Mouse (Mus musculus) MEL (cell line): ENCODE results near the gene 3110018I06Rik. TPM values are rescaled to one million over a fixed set of nuclear protein-coding genes. Genes with fewer than 3 reads are reported as not detected.

ENCODE experiments used
- DNase-seq: peaks from one replicate; pipeline ENCODE4 v3.0.0; 2011; ENCODE audit warnings: low read depth, low spot score
- H3K27ac ChIP-seq: 2 replicates; pipeline ENCODE4 v1.5.1; 2012; ENCODE audit warnings: low read depth, mild to moderate bottlenecking, control low read depth, low read length, moderate library complexity; ENCODE audit not compliant: control insufficient read depth
- H3K27me3 ChIP-seq, 2 experiments: fragments of 150-350 bp in 1 of 2; sonication (generic) in 1 of 2; 2 replicates each; pipeline ENCODE4 v1.6.1; 2012; ENCODE audit warnings: low read length in 2 of 2, mild to moderate bottlenecking in 2 of 2, improper control_type of control experiment in 1 of 2, moderate library complexity in 1 of 2; ENCODE audit not compliant: insufficient read depth in 2 of 2, control insufficient read depth in 1 of 2
- H3K36me3 ChIP-seq, 2 experiments: 2 replicates each; pipeline ENCODE4 v1.6.1; 2012 to 2014; ENCODE audit warnings: low read length in 2 of 2, improper control_type of control experiment in 1 of 2, inconsistent platforms in 1 of 2, mild to moderate bottlenecking in 1 of 2; ENCODE audit not compliant: insufficient read depth in 2 of 2, control insufficient read depth in 1 of 2
- H3K4me1 ChIP-seq, 2 experiments: fragments of 150-350 bp in 1 of 2; sonication (generic) in 1 of 2; 2 replicates each; pipeline ENCODE4 v1.6.1; 2012; ENCODE audit warnings: low read length in 2 of 2, improper control_type of control experiment in 1 of 2, mild to moderate bottlenecking in 1 of 2; ENCODE audit not compliant: insufficient read depth in 2 of 2, control insufficient read depth in 1 of 2
- H3K4me3 ChIP-seq, 2 experiments: fragments of 150-350 bp in 1 of 2; sonication (generic) in 1 of 2; 2 replicates each; pipeline ENCODE4 v1.5.1; 2012; ENCODE audit warnings: low read depth in 2 of 2, low read length in 2 of 2, mild to moderate bottlenecking in 2 of 2, moderate library complexity in 2 of 2, control low read depth in 1 of 2, improper control_type of control experiment in 1 of 2; ENCODE audit not compliant: control insufficient read depth in 1 of 2, insufficient read depth in 1 of 2
- H3K79me2 ChIP-seq: 2 replicates; pipeline ENCODE4 v1.6.1; 2012; ENCODE audit warnings: mild to moderate bottlenecking, low read length, moderate library complexity; ENCODE audit not compliant: control insufficient read depth, poor library complexity, insufficient read depth
- H3K9ac ChIP-seq: 2 replicates; pipeline ENCODE4 v1.6.1; 2012; ENCODE audit warnings: low read depth, mild to moderate bottlenecking, control low read depth, low read length, moderate library complexity; ENCODE audit not compliant: control insufficient read depth, poor library complexity, severe bottlenecking
- H3K9me3 ChIP-seq: fragments of 150-350 bp; sonication (generic); replicated peaks from 2 replicates; pipeline ENCODE4 v1.6.1; 2012; ENCODE audit warnings: mild to moderate bottlenecking, low read length, improper control_type of control experiment, moderate library complexity; ENCODE audit not compliant: insufficient read depth
- BHLHE40 ChIP-seq: IDR thresholded peaks from 2 replicates; pipeline ENCODE4 v1.6.1; 2012; ENCODE audit warnings: low read depth, mild to moderate bottlenecking, inconsistent platforms, low read length, improper control_type of control experiment, borderline replicate concordance
- CHD1 ChIP-seq: IDR thresholded peaks from 2 replicates; pipeline ENCODE4 v1.6.1; 2012; ENCODE audit warnings: low read depth, mild to moderate bottlenecking, inconsistent platforms, low read length, improper control_type of control experiment
- GATA1 ChIP-seq: IDR thresholded peaks from 2 replicates; pipeline ENCODE4 v1.6.1; 2011; ENCODE audit warnings: low read depth, low read length, improper control_type of control experiment
- JUND ChIP-seq: IDR thresholded peaks from 2 replicates; pipeline ENCODE4 v1.6.1; 2011; ENCODE audit warnings: low read depth, mild to moderate bottlenecking, improper control_type of control experiment, low read length
- KAT2A ChIP-seq: conservative IDR thresholded peaks from 2 replicates; pipeline ENCODE4 v1.6.1; 2012; ENCODE audit warnings: low read depth, low read length, improper control_type of control experiment, inconsistent platforms
- MAFK ChIP-seq: IDR thresholded peaks from 2 replicates; pipeline ENCODE4 v1.6.1; 2011; ENCODE audit warnings: low read depth, mild to moderate bottlenecking, low read length, improper control_type of control experiment, borderline replicate concordance
- MAX ChIP-seq: IDR thresholded peaks from 2 replicates; pipeline ENCODE4 v1.6.1; 2011; ENCODE audit warnings: low read length, improper control_type of control experiment
- MYB ChIP-seq: IDR thresholded peaks from 2 replicates; pipeline ENCODE4 v1.6.1; 2011; ENCODE audit warnings: mild to moderate bottlenecking, low read depth, low read length, improper control_type of control experiment
- POLR2AphosphoS2 ChIP-seq: IDR thresholded peaks from 2 replicates; pipeline ENCODE4 v1.6.1; 2011; ENCODE audit warnings: low read length, improper control_type of control experiment
- POLR2AphosphoS5 ChIP-seq: IDR thresholded peaks from 2 replicates; pipeline ENCODE4 v1.6.1; 2012; ENCODE audit warnings: low read depth, borderline replicate concordance, mild to moderate bottlenecking, inconsistent platforms, low read length, moderate library complexity, mixed read lengths
- RAD21 ChIP-seq: IDR thresholded peaks from 2 replicates; pipeline ENCODE4 v1.6.1; 2011; ENCODE audit warnings: mild to moderate bottlenecking, low read depth, low read length, improper control_type of control experiment
- SIN3A ChIP-seq: IDR thresholded peaks from 2 replicates; pipeline ENCODE4 v1.6.1; 2012; ENCODE audit warnings: low read length, improper control_type of control experiment, inconsistent platforms
- UBTF ChIP-seq: IDR thresholded peaks from 2 replicates; pipeline ENCODE4 v1.6.1; 2012; ENCODE audit warnings: low read depth, mild to moderate bottlenecking, inconsistent platforms, low read length, improper control_type of control experiment, moderate library complexity, borderline replicate concordance; ENCODE audit not compliant: insufficient read depth
- USF2 ChIP-seq, 2 experiments: IDR thresholded peaks; 2 replicates each; pipeline ENCODE4 v1.6.1; 2011 to 2012; ENCODE audit warnings: improper control_type of control experiment in 2 of 2, low read length in 2 of 2, borderline replicate concordance in 1 of 2, inconsistent platforms in 1 of 2, low read depth in 1 of 2, mild to moderate bottlenecking in 1 of 2; ENCODE audit not compliant: insufficient read depth in 1 of 2
- ZKSCAN1 ChIP-seq: IDR thresholded peaks from 2 replicates; pipeline ENCODE4 v1.6.1; 2012; ENCODE audit warnings: low read depth, mild to moderate bottlenecking, inconsistent platforms, low read length, improper control_type of control experiment, moderate library complexity
- polyA plus RNA-seq, 2 experiments: library from polyadenylated mRNA; stranded (reverse) in 1 of 2; unstranded in 1 of 2; fragments of >175 nt in 1 of 2; fragments of >200 nt in 1 of 2; gene quantifications; 2 replicates each; pipeline versions ENCODE4 v1.2.1 to v1.2.4; 2012; ENCODE audit warnings: low replicate concordance in 2 of 2, low read depth in 1 of 2; ENCODE audit not compliant: insufficient read length in 2 of 2, insufficient read depth in 1 of 2, missing spikeins in 1 of 2
- total RNA-seq: library from RNA; depleted of rRNA; stranded (reverse); fragments of 300-350 nt; gene quantifications from 2 replicates; pipeline ENCODE4 v1.2.3, GENCODE M21; 2012

3110018I06Rik gene
- total and polyA plus RNA-seq, 3 experiments, result not detected

DNA sequence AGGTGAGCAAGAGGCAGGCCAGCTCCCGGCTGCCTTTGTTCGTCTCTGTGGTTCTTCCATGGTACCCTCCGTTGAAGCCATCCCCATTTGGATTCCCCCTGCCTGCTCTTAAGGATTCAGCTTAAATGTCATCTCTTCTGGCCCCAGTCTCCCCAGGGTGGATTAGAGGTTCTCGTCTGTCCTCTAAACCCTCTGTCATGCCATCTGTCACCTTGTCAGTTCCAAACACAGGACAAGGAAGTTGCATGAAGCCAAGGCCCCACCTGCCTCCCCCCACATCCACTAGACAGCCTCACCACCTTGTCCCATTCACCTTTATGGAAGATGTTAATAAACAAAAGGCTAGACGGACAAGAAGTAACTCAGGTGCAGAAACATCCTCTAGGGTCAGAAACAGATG, 5.4 kb upstream of the 3110018I06Rik start:
- Histone ChIP-seq H3K4me3 (no peak overlapping the region), H3K36me3 (no peaks in the 10 kb centered on the region), H3K4me1 (no peaks in the 10 kb centered on the region), H3K27me3 (no peaks in the 10 kb centered on the region), H3K27ac (no peak overlapping the region), H3K9me3 (no peaks in the 10 kb centered on the region), H3K9ac (no peak overlapping the region), H3K79me2 (no peaks in the 10 kb centered on the region)
- no peak for DNase-seq
- no peak for TF ChIP-seq MAX
- TF ChIP-seq RAD21, result no peak
- TF ChIP-seq BHLHE40, result no peak
- TF ChIP-seq GATA1, result no peak
- no peak for TF ChIP-seq POLR2AphosphoS5
- no peak for TF ChIP-seq POLR2AphosphoS2
- TF ChIP-seq SIN3A, result no peak

DNA sequence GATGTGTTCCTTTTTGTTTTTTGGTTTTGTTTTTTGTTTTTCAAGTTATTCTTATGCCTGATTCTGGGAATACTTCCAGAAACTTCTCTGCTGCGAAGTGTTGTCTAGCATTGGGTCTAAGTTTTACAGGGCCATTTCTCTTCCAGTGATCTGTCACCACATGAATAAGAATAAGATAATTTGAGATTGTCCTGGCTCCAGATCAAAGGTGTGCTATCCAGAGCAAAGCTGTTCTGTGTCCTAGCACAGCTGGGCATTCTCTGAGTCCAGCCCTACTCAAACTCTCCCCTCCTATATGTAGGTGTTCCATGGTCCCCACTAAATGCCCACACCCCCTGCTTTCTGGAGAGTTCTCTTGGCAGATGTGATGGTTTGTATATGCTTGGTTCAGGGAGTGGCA, 2.9 kb downstream of the 3110018I06Rik start:
- no peak for TF ChIP-seq ZKSCAN1
- TF ChIP-seq RAD21, result no peak
- TF ChIP-seq JUND, result no peak
- no peak for TF ChIP-seq GATA1
- no peak for DNase-seq
- Histone ChIP-seq H3K4me3 (no peak overlapping the region), H3K36me3 (no peaks in the 10 kb centered on the region), H3K9ac (no peak overlapping the region), H3K27ac (no peak overlapping the region), H3K9me3 (no peaks in the 10 kb centered on the region), H3K79me2 (no peaks in the 10 kb centered on the region), H3K4me1 (no peaks in the 10 kb centered on the region), H3K27me3 (no peaks in the 10 kb centered on the region)

DNA sequence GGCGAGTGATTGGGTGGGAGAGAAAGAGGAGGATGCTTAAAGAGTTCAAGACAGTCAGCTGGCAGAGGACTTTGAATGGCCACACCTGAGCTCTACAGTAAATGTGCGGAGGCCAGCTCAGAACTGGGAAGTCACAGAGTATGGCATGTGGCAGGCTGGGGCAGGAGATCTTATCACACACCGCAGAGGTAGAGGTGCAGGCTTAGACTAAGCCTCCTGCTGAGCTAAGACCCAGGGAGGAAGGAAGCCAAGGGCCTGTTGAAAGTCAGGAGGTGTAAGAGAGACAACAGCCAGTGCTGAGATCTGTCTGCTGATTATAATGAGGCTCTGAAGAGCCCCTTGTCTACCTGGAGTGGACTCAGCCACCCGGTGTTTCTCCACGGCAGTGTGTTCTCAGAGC, 8.5 kb downstream of the 3110018I06Rik start:
- TF ChIP-seq MAX (no peak), UBTF (no peak), JUND (no peak), MYB (no peak), POLR2AphosphoS2 (no peak), CHD1 (no peak), USF2 (IDR thresholded peaks at IDR 0.05; ENCODE audit: borderline replicate concordance in 1 of 2, insufficient read depth in 1 of 2, low read depth in 1 of 2, low read length in 2 of 2) (no peak), KAT2A (no peak), MAFK (no peak), ZKSCAN1 (no peak)
- no peaks in the 10 kb centered on the region for H3K9me3 ChIP-seq
- H3K79me2 ChIP-seq, result no peaks in the 10 kb centered on the region
- no peak overlapping the region for H3K9ac ChIP-seq
- no peaks in the 10 kb centered on the region for H3K27me3 ChIP-seq
- H3K27ac ChIP-seq, result no peak overlapping the region
- no peak for DNase-seq
- H3K4me3 ChIP-seq, result no peak overlapping the region
- H3K36me3 ChIP-seq, result no peaks in the 10 kb centered on the region
- H3K4me1 ChIP-seq, result no peaks in the 10 kb centered on the region
